Mouse (Mus musculus): ENCODE results near the gene CK137956.

DNA sequence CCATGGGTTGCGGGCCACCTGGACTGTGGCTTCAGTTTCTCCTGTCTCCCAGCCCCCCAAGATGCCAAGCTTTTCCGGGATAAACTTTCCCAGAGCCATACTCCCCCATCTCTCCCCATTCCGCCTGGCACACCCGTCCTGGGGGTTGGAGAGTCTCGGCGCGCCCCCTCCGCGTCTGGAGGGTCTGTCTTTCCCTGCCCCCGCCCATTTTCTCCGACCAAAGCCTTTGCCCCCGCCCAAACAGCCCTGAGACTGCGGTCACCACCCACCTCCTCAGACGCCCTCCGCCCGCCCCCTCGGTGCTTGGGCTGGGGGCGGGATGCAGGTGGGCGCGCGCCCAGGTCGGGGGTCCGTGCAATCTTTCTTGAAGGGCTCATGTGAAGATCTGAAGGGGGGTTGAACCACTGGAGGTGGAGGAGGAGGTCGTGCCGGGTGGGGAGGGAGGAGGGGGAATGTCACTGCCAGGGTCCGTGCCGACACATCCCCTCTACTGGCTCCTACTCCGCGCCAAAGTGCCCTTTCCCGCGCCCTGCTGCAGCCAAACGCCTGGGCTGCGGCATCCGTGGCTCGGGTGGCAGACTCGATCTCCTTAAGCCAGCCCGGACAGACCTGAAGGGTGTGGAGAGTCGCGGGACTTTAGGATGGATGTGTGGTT lies 17.9 kb upstream of the CK137956 start:
- TF ChIP-seq CTCF (IDR thresholded peaks at IDR 0.05; ENCODE audit: low read depth), result no peak
- TF ChIP-seq EP300 (IDR thresholded peaks at IDR 0.05; ENCODE audit: low read depth), result no peak

All from heart, postnatal 0 days (tissue).